Mouse (Mus musculus) liver, adult 2 months (tissue): Measurements from ENCODE around the gene Atp13a1. TPM values are rescaled to one million over a fixed set of nuclear protein-coding genes. Genes with fewer than 3 reads are reported as not detected.

Experiments
- DNase-seq: peaks from one replicate; pipeline ENCODE4 v3.0.0-alpha.2; 2011; ENCODE audit warnings: low read depth, low spot score; ENCODE audit errors: extremely low read depth
- H3K27ac ChIP-seq: fragments of 200-500 bp; replicated peaks from 2 replicates; pipeline ENCODE4 v1.5.1; 2012; ENCODE audit warnings: low read depth, mild to moderate bottlenecking, control low read depth, inconsistent platforms, low read length; ENCODE audit not compliant: insufficient read depth
- H3K27me3 ChIP-seq: fragments of 200-500 bp; 2 replicates; pipeline ENCODE4 v1.6.1; 2012; ENCODE audit warnings: mild to moderate bottlenecking, moderate library complexity, low read length, inconsistent platforms; ENCODE audit not compliant: control insufficient read depth, insufficient read depth
- H3K36me3 ChIP-seq: fragments of 200-500 bp; 2 replicates; pipeline ENCODE4 v1.6.1; 2012; ENCODE audit warnings: low read length, inconsistent platforms; ENCODE audit not compliant: control insufficient read depth, insufficient read depth
- H3K4me1 ChIP-seq: fragments of 200-500 bp; 2 replicates; pipeline ENCODE4 v1.6.1; 2011; ENCODE audit warnings: low read length; ENCODE audit not compliant: control insufficient read depth, insufficient read depth
- H3K4me3 ChIP-seq: fragments of 200-500 bp; 2 replicates; pipeline ENCODE4 v1.5.1; 2011; ENCODE audit warnings: low read depth, mild to moderate bottlenecking, control low read depth, low read length, moderate library complexity; ENCODE audit not compliant: insufficient read depth
- H3K79me2 ChIP-seq: fragments of 200-500 bp; 2 replicates; pipeline ENCODE4 v1.6.1; 2012; ENCODE audit warnings: inconsistent platforms, mild to moderate bottlenecking, low read length, moderate library complexity; ENCODE audit not compliant: control insufficient read depth, insufficient read depth
- H3K9ac ChIP-seq: fragments of 200-500 bp; 2 replicates; pipeline ENCODE4 v1.6.1; 2012; ENCODE audit warnings: low read depth, mild to moderate bottlenecking, control low read depth, inconsistent platforms, low read length
- CTCF ChIP-seq: fragments of 200-500 bp; IDR thresholded peaks from 2 replicates; pipeline ENCODE4 v1.5.1; 2011; ENCODE audit warnings: low read depth, low read length, control low read depth
- POLR2A ChIP-seq: fragments of 200-500 bp; IDR thresholded peaks from 2 replicates; pipeline ENCODE4 v1.6.1; 2011; ENCODE audit warnings: low read length, control low read depth; ENCODE audit not compliant: insufficient read depth; ENCODE audit errors: extremely low read depth
- WGBS: fragments of 180-500 bp; shearing (Covaris S2); methylation state at CpG from one replicate; pipeline ENCODE4 v1.1.7; 2018; 5-methylcytosine and 5-hydroxymethylcytosine counted together
- polyA plus RNA-seq: library from polyadenylated mRNA; depleted of rRNA; stranded (reverse); fragments of >200 nt; gene quantifications from 2 replicates; pipeline ENCODE4 v1.2.3, GENCODE M21; 2012
- total RNA-seq: library from RNA; depleted of rRNA; stranded (reverse); fragments of >200 nt; gene quantifications from 2 replicates; pipeline ENCODE4 v1.2.3, GENCODE M21; 2014

The Atp13a1 gene
- total and polyA plus RNA-seq, 2 experiments, result 19.4 to 60.1 TPM

DNA sequence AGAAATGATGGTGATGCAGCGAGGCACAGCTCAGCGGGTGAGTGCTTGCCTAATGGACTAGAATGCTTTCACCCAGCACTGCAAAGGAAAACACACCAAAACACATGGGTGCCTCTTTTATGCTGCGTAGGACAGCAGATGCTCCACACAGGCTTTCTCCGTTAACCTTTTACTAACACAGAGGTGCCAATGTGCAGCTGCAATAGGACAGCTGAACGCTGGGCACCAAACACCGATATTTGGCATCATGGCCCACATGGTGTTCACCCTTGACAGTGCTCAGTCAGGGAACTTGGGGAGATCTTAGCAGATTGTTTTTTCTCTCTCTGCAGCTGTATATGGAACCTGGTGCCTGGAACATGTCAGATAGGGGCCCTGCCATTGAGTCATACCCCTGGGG lies 3.9 kb downstream of the Atp13a1 start:
- Histone ChIP-seq H3K4me1 (0 out of 2 replicates have a peak, but pooled peaks cover 6% of the 10 kb centered on the region), H3K27me3 (no peaks in the 10 kb centered on the region), H3K79me2 (peaks cover 6% of the 10 kb centered on the region), H3K9ac (no peak overlapping the region), H3K4me3 (no peak overlapping the region), H3K36me3 (peaks cover 35% of the 10 kb centered on the region), H3K27ac (no peak overlapping the region)
- WGBS, result 95% methylated on average over 6 of the region's 6 CpGs
- TF ChIP-seq POLR2A (no peak), CTCF (no peak)
- no peak for DNase-seq

DNA sequence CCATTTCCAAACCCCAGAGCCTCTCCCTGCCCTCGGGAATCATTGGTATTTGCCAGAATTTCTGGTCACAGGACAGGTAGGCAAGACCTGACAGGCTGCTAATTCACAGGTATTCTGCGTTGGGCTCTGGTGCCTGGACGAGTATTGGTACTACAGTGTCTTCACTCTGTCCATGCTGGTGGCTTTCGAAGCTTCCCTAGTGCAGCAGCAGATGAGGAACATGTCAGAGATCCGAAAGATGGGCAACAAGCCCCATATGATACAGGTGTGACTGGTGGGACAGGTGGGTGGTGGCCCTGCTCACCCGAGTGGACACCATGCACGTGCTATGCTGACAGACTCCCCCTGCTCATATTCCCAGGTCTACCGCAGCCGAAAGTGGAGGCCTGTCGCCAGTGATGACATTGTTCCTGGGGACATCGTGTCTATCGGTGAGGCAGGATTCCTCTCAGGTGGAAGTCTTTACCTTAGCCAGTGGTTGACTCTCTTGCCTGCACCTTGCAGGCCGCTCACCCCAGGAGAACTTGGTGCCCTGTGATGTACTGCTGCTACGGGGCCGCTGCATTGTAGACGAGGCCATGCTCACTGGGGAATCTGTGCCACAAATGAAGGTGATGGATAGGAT lies 5.9 kb downstream of the Atp13a1 start:
- TF ChIP-seq CTCF (no peak), POLR2A (no peak)
- 0 out of 2 replicates have a peak, but pooled peaks cover 6% of the 10 kb centered on the region for H3K4me1 ChIP-seq
- H3K9ac ChIP-seq, result no peak overlapping the region
- no peak overlapping the region for H3K4me3 ChIP-seq
- H3K27ac ChIP-seq, result no peak overlapping the region
- no peaks in the 10 kb centered on the region for H3K79me2 ChIP-seq
- 96% methylated on average over 16 of the region's 16 CpGs for WGBS
- DNase-seq, result no peak
- peaks cover 46% of the 10 kb centered on the region for H3K36me3 ChIP-seq
- H3K27me3 ChIP-seq, result no peaks in the 10 kb centered on the region

DNA sequence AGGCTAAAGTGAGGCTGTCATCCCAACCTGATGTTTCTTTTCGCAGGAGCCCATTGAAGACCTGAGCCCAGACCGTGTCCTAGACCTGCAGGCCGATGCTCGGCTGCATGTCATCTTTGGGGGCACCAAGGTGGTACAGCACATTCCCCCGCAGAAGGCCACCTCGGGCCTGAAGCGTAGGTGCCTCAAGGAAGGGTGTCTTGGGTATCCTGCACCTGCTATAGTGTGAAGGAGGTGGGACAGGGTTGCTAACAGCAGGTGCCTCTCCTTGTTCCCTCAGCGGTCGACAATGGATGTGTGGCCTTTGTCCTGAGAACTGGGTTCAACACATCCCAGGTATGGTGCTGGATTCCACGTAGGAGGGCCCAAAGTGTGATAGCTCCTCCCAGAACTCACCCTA lies 6.7 kb downstream of the Atp13a1 start:
- no peak for DNase-seq

DNA sequence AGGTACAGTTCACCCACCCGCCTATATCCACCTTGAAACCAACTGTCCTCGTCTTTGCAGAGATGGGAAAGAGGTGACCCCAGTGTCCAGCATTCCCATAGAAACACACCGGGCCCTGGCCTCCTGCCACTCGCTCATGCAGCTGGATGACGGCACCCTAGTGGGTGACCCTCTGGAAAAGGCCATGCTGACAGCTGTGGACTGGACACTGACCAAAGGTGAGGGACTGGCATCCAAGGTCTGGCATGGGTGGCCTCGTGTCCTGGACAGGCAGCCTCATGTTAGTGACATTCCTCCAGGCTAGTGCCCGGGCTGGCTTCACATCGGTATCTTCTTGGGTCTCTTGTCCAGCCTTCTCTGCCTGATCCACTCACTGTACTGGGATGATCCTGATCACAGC lies 8.3 kb downstream of the Atp13a1 start:
- H3K36me3 ChIP-seq, result peaks cover 56% of the 10 kb centered on the region

More for the DNA sequence above, 6.7 kb downstream of the Atp13a1 start:
- Histone ChIP-seq H3K4me1 (0 out of 2 replicates have a peak, but pooled peaks cover 3% of the 10 kb centered on the region), H3K79me2 (no peaks in the 10 kb centered on the region), H3K9ac (no peak overlapping the region), H3K4me3 (no peak overlapping the region), H3K36me3 (peaks cover 54% of the 10 kb centered on the region), H3K27me3 (no peaks in the 10 kb centered on the region), H3K27ac (no peak overlapping the region)
- WGBS, result 94% methylated on average over 10 of the region's 10 CpGs
- TF ChIP-seq POLR2A (no peak), CTCF (no peak)

DNA sequence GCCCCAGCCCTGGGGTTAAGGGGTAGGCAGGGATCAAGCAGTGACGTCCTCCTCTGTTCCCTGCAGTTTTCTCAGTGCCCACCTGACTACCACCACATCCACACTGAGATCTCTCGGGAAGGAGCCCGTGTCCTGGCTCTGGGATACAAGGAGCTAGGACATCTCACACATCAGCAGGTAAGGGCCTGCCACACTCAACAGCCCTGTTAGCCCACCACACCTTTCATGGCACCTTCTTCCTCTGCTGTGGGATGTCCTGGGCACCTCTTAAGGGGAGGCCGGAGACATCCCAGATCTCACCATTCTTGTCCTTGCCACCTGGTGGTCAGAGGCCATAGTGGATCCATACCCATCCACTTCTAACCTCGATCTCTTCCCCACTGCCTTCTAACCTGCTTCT lies 9.0 kb downstream of the Atp13a1 start:
- Histone ChIP-seq H3K9ac (no peak overlapping the region), H3K36me3 (peaks cover 51% of the 10 kb centered on the region), H3K4me1 (no peaks in the 10 kb centered on the region), H3K27me3 (no peaks in the 10 kb centered on the region), H3K27ac (no peak overlapping the region), H3K79me2 (no peaks in the 10 kb centered on the region), H3K4me3 (no peak overlapping the region)
- DNase-seq, result no peak
- 91% methylated on average over 5 of the region's 5 CpGs for WGBS
- TF ChIP-seq POLR2A, result no peak

More for the DNA sequence above, 8.3 kb downstream of the Atp13a1 start:
- DNase-seq, result no peak
- Histone ChIP-seq H3K79me2 (no peaks in the 10 kb centered on the region), H3K27ac (no peak overlapping the region), H3K4me1 (no peaks in the 10 kb centered on the region), H3K4me3 (no peak overlapping the region), H3K9ac (no peak overlapping the region), H3K27me3 (no peaks in the 10 kb centered on the region)
- TF ChIP-seq POLR2A (no peak), CTCF (no peak)
- 94% methylated on average over 8 of the region's 8 CpGs for WGBS

DNA sequence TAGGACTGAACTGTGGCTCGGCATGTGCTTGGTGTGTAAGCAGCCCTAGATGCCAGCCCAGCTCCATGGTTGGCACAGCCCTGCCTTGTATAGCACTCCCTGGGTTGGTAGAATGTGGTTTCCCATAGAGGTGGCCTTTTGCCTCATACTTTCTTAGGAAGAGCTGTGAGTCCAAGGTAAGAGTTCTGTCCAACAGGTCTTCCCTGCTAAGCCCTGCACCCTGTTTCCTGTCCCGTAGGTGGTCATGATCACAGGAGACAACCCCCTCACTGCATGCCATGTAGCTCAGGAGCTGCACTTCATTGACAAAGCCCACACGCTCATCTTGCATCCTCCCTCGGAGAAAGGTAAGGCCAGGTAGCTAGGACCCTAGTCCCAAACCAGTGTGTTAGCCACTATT lies 10.8 kb downstream of the Atp13a1 start:
- no peaks in the 10 kb centered on the region for H3K27me3 ChIP-seq
- TF ChIP-seq CTCF, result no peak
- TF ChIP-seq POLR2A, result no peak
- no peaks in the 10 kb centered on the region for H3K79me2 ChIP-seq
- no peaks in the 10 kb centered on the region for H3K4me1 ChIP-seq
- no peak for DNase-seq
- WGBS, result over 99% methylated on average over 4 of the region's 4 CpGs
- no peak overlapping the region for H3K4me3 ChIP-seq
- peaks cover 52% of the 10 kb centered on the region for H3K36me3 ChIP-seq
- H3K27ac ChIP-seq, result no peak overlapping the region
- no peak overlapping the region for H3K9ac ChIP-seq
